Mouse (Mus musculus) embryonic facial prominence, embryonic 12.5 days (tissue): ENCODE data around the gene Olfr1135. TPM values are rescaled to one million over a fixed set of nuclear protein-coding genes. Genes with fewer than 3 reads are reported as not detected.

Experiments used
- ATAC-seq: fragments of 200-750 bp; cut with Nextera tagmentation; 2 replicates; pipeline ENCODE4 v1.8.0; 2017; ENCODE audit not compliant: insufficient number of reproducible peaks, insufficient read depth, low FRiP score, low TSS enrichment
- H3K27ac ChIP-seq: fragments of 300-500 bp; sonication (generic); 2 replicates; pipeline ENCODE4 v1.5.1; 2016; ENCODE audit warnings: mild to moderate bottlenecking
- H3K27me3 ChIP-seq: fragments of 300-500 bp; sonication (generic); 2 replicates; pipeline ENCODE4 v1.6.1; 2016; ENCODE audit warnings: mild to moderate bottlenecking, moderate library complexity
- H3K36me3 ChIP-seq: fragments of 300-500 bp; sonication (generic); 2 replicates; pipeline ENCODE4 v1.6.1; 2016; ENCODE audit warnings: mild to moderate bottlenecking
- H3K4me1 ChIP-seq: fragments of 300-500 bp; sonication (generic); 2 replicates; pipeline ENCODE4 v1.6.1; 2016
- H3K4me2 ChIP-seq: fragments of 300-500 bp; sonication (generic); replicated peaks from 2 replicates; pipeline ENCODE4 v1.6.1; 2016; ENCODE audit warnings: mild to moderate bottlenecking, moderate library complexity
- H3K4me3 ChIP-seq: fragments of 300-500 bp; sonication (generic); 2 replicates; pipeline ENCODE4 v1.5.1; 2016; ENCODE audit warnings: mild to moderate bottlenecking
- H3K9ac ChIP-seq: fragments of 300-500 bp; sonication (generic); 2 replicates; pipeline ENCODE4 v1.6.1; 2016; ENCODE audit warnings: mild to moderate bottlenecking, moderate library complexity
- H3K9me3 ChIP-seq: fragments of 300-500 bp; sonication (generic); 2 replicates; pipeline ENCODE4 v1.6.1; 2016; ENCODE audit warnings: mild to moderate bottlenecking, moderate library complexity
- WGBS: fragments of 180-500 bp; shearing (Covaris S2); methylation state at CpG from one replicate; pipeline ENCODE4 v1.1.7; 2016; 5-methylcytosine and 5-hydroxymethylcytosine counted together
- polyA plus RNA-seq: library from polyadenylated mRNA; unstranded; fragments of >200 nt; fragmentation: Nextera tagmentation; extraction: Ambion mirVana; gene quantifications from 2 replicates; pipeline ENCODE4 v1.2.1, GENCODE M21; 2016

The Olfr1135 gene
- not detected in 2 replicates for polyA plus RNA-seq

- H3K4me2 ChIP-seq: no peak within 1 kb of the TSS
- H3K27me3 ChIP-seq: no peaks in the 10 kb centered on the region
- no peak for ATAC-seq
- no peaks in the 10 kb centered on the region for H3K4me1 ChIP-seq
- H3K9ac ChIP-seq: no peak within 1 kb of the TSS
- no peaks in the 10 kb centered on the region for H3K9me3 ChIP-seq
- H3K4me3 ChIP-seq: no peak within 1 kb of the TSS
- H3K27ac ChIP-seq: no peak within 1 kb of the TSS
- no peaks in the 10 kb centered on the region for H3K36me3 ChIP-seq
- 9% methylated on average over 1 of the region's 1 CpGs for WGBS
These were observed at the start of gene Olfr1135 for GRCm38 (mm10) chr2:87673564-87673963. Olfr1135 (minus strand) TSS chr2:87673664.

GRCm38 (mm10) chr2:87713079-87713478, 39.6 kb upstream of the Olfr1135 start, which contains the start of gene Olfr1137:
Olfr1137 (minus strand) TSS chr2:87713179.
- H3K4me2 ChIP-seq: no peak within 1 kb of the TSS
- H3K4me1 ChIP-seq: no peaks in the 10 kb centered on the region
- H3K9me3 ChIP-seq: no peaks in the 10 kb centered on the region
- no peak within 1 kb of the TSS for H3K4me3 ChIP-seq
- H3K9ac ChIP-seq: no peak within 1 kb of the TSS
- H3K27me3 ChIP-seq: no peaks in the 10 kb centered on the region
- H3K36me3 ChIP-seq: no peaks in the 10 kb centered on the region
- no peak for ATAC-seq
- no peak within 1 kb of the TSS for H3K27ac ChIP-seq

GRCm38 (mm10) chr2:87693847-87694246, 20.4 kb upstream of the Olfr1135 start, which contains the start of gene Olfr1136:
Olfr1136 (minus strand) TSS chr2:87693947.
- Histone ChIP-seq H3K36me3 (no peaks in the 10 kb centered on the region), H3K4me1 (no peaks in the 10 kb centered on the region), H3K27me3 (no peaks in the 10 kb centered on the region), H3K27ac (no peak within 1 kb of the TSS), H3K9me3 (no peaks in the 10 kb centered on the region), H3K9ac (no peak within 1 kb of the TSS), H3K4me2 (no peak within 1 kb of the TSS), H3K4me3 (no peak within 1 kb of the TSS)
- no peak for ATAC-seq

- Histone ChIP-seq H3K9ac (no peak within 1 kb of the TSS), H3K27me3 (no peaks in the 10 kb centered on the region), H3K27ac (no peak within 1 kb of the TSS), H3K36me3 (no peaks in the 10 kb centered on the region), H3K9me3 (no peaks in the 10 kb centered on the region), H3K4me3 (no peak within 1 kb of the TSS), H3K4me1 (no peaks in the 10 kb centered on the region), H3K4me2 (no peak within 1 kb of the TSS)
- ATAC-seq: no peak
- 81% methylated on average over 2 of the region's 2 CpGs for WGBS
These were observed 15.1 kb downstream of the Olfr1135 start, which contains the start of gene Olfr1134 for GRCm38 (mm10) chr2:87658360-87658759. Olfr1134 (minus strand) TSS chr2:87658460.

GRCm38 (mm10) chr2:87647274-87647673, 26.2 kb downstream of the Olfr1135 start, which contains the start of gene Olfr1133:
Olfr1133 (minus strand) TSS chr2:87647374.
- Histone ChIP-seq H3K4me1 (no peaks in the 10 kb centered on the region), H3K27me3 (no peaks in the 10 kb centered on the region), H3K27ac (no peak within 1 kb of the TSS), H3K9ac (no peak within 1 kb of the TSS), H3K9me3 (no peaks in the 10 kb centered on the region), H3K36me3 (no peaks in the 10 kb centered on the region), H3K4me2 (no peak within 1 kb of the TSS), H3K4me3 (no peak within 1 kb of the TSS)
- no peak for ATAC-seq

GRCm38 (mm10) chr2:87642441-87642840, 31.0 kb downstream of the Olfr1135 start:
- no peak overlapping the region for H3K9ac ChIP-seq
- no peak overlapping the region for H3K27ac ChIP-seq
- no peaks in the 10 kb centered on the region for H3K27me3 ChIP-seq
- no peaks in the 10 kb centered on the region for H3K9me3 ChIP-seq
- H3K4me1 ChIP-seq: no peaks in the 10 kb centered on the region
- ATAC-seq: no peak
- H3K4me3 ChIP-seq: no peak overlapping the region
- H3K4me2 ChIP-seq: no peak overlapping the region
- H3K36me3 ChIP-seq: no peaks in the 10 kb centered on the region

GRCm38 (mm10) chr2:87637435-87637834, 36.0 kb downstream of the Olfr1135 start, which contains the start of gene Olfr1132:
Olfr1132 (minus strand) TSS chr2:87637535.
- Histone ChIP-seq H3K27ac (no peak within 1 kb of the TSS), H3K4me3 (no peak within 1 kb of the TSS), H3K9ac (no peak within 1 kb of the TSS), H3K27me3 (no peaks in the 10 kb centered on the region), H3K9me3 (no peaks in the 10 kb centered on the region), H3K4me2 (no peak within 1 kb of the TSS), H3K36me3 (no peaks in the 10 kb centered on the region), H3K4me1 (no peaks in the 10 kb centered on the region)
- no peak for ATAC-seq

GRCm38 (mm10) chr2:87626804-87627203, 46.7 kb downstream of the Olfr1135 start, which contains the start of gene Olfr1131:
Olfr1131 (plus strand) TSS chr2:87627104.
- no peak for ATAC-seq
- no peak within 1 kb of the TSS for H3K4me3 ChIP-seq
- no peak within 1 kb of the TSS for H3K27ac ChIP-seq
- no peaks in the 10 kb centered on the region for H3K36me3 ChIP-seq
- no peak within 1 kb of the TSS for H3K4me2 ChIP-seq
- H3K4me1 ChIP-seq: no peaks in the 10 kb centered on the region
- H3K9me3 ChIP-seq: no peaks in the 10 kb centered on the region
- no peak within 1 kb of the TSS for H3K9ac ChIP-seq
- no peaks in the 10 kb centered on the region for H3K27me3 ChIP-seq
- 77% methylated on average over 3 of the region's 3 CpGs for WGBS

Other genes starting within 250 kb of the Olfr1135 start
- gene Olfr1124, start 243.4 kb downstream of the Olfr1135 start, polyA plus RNA-seq: 0.09 and 0.11 TPM in 2 replicates
- not detected in 2 replicates for gene Olfr1126, start 219.7 kb downstream of the Olfr1135 start, polyA plus RNA-seq
- not detected in 2 replicates for gene Pramel7, start 176.6 kb downstream of the Olfr1135 start, polyA plus RNA-seq
- gene Pramel6, start 167.1 kb downstream of the Olfr1135 start, polyA plus RNA-seq: not detected in 2 replicates
- gene Olfr153, start 141.9 kb downstream of the Olfr1135 start, polyA plus RNA-seq: not detected in 2 replicates
- not detected in 2 replicates for gene Olfr1128, start 128.1 kb downstream of the Olfr1135 start, polyA plus RNA-seq
- not detected in 2 replicates for gene Olfr1129, start 99.8 kb downstream of the Olfr1135 start, polyA plus RNA-seq
- gene Olfr1130, start 67.5 kb downstream of the Olfr1135 start, polyA plus RNA-seq: not detected in 2 replicates
- gene Olfr1131, start 46.6 kb downstream of the Olfr1135 start, polyA plus RNA-seq: not detected in 2 replicates
- not detected in 2 replicates for gene Olfr1132, start 36.1 kb downstream of the Olfr1135 start, polyA plus RNA-seq
- gene Olfr1133, start 26.3 kb downstream of the Olfr1135 start, polyA plus RNA-seq: not detected in 2 replicates
- not detected in 2 replicates for gene Olfr1134, start 15.2 kb downstream of the Olfr1135 start, polyA plus RNA-seq
- not detected in 2 replicates for gene Olfr1136, start 20.3 kb upstream of the Olfr1135 start, polyA plus RNA-seq
- gene Olfr1137, start 39.5 kb upstream of the Olfr1135 start, polyA plus RNA-seq: not detected in 2 replicates
- gene Olfr1138, start 66.3 kb upstream of the Olfr1135 start, polyA plus RNA-seq: not detected in 2 replicates
- gene Olfr1140, start 70.1 kb upstream of the Olfr1135 start, polyA plus RNA-seq: not detected in 2 replicates
- not detected in 2 replicates for gene Olfr1141, start 80.3 kb upstream of the Olfr1135 start, polyA plus RNA-seq
- not detected in 2 replicates for gene Olfr152, start 105.8 kb upstream of the Olfr1135 start, polyA plus RNA-seq
- gene Olfr1143, start 126.9 kb upstream of the Olfr1135 start, polyA plus RNA-seq: not detected in 2 replicates
- not detected in 2 replicates for gene Olfr1145, start 136.2 kb upstream of the Olfr1135 start, polyA plus RNA-seq
- gene Olfr1148, start 156.9 kb upstream of the Olfr1135 start, polyA plus RNA-seq: not detected in 2 replicates
- gene Olfr1150-ps1, start 170.3 kb upstream of the Olfr1135 start, polyA plus RNA-seq: not detected in 2 replicates
- gene Olfr1151, start 182.2 kb upstream of the Olfr1135 start, polyA plus RNA-seq: not detected in 2 replicates
- 0.03 TPM in 1 of 2 replicates, not detected in the other for gene Olfr1152, start 192.8 kb upstream of the Olfr1135 start, polyA plus RNA-seq
- not detected in 2 replicates for gene Olfr1153, start 221.3 kb upstream of the Olfr1135 start, polyA plus RNA-seq
- not detected in 2 replicates for gene Olfr1154, start 231.5 kb upstream of the Olfr1135 start, polyA plus RNA-seq